Mouse (Mus musculus) testis, adult 2 months (tissue): ENCODE data around the gene Pls3.

Experiments used
- CTCF ChIP-seq: fragments of 200-500 bp; IDR thresholded peaks from 2 replicates; pipeline ENCODE4 v1.5.1; 2012; ENCODE audit warnings: low read depth, mild to moderate bottlenecking, inconsistent platforms, low read length, moderate library complexity; ENCODE audit not compliant: control insufficient read depth, insufficient read depth, insufficient replicate concordance
- POLR2A ChIP-seq: fragments of 200-500 bp; IDR thresholded peaks from 2 replicates; pipeline ENCODE4 v1.6.1; 2012; ENCODE audit warnings: low read depth, mild to moderate bottlenecking, inconsistent platforms, low read length, moderate library complexity; ENCODE audit not compliant: control insufficient read depth

DNA sequence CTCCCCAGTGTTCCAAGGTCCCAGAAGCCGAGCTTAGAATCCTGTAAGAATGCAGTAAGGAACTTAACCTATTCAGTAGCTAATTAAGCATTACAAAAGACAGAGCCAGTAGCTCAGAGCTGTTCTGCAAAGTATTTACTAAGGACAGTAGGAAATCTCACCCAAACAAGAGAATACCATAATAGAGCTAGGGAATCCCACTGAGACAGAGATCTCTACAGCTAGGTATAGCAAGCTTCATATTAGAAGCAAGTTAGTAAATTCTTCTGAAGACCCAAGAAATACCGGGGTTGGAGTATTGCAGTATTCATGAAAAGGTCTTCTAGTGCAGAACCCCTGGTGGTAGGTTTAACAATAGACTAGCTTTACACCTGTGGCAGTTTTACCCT, 45.1 kb downstream of the Pls3 start:
- TF ChIP-seq CTCF (no peak), POLR2A (no peak)
